Mouse (Mus musculus): ENCODE results near the gene Scand1. TPM values are rescaled to one million over a fixed set of nuclear protein-coding genes. Genes with fewer than 3 reads are reported as not detected.

Gene Scand1
- polyA plus RNA-seq, 1 experiment = 518 TPM

- Histone ChIP-seq H3K4me1 (ENCODE audit: control insufficient read depth, insufficient read depth, insufficient read length, low read length) (peaks cover 2% of the 10 kb centered on the region; the same call in 1 of the 2 replicates), H3K27ac (ENCODE audit: insufficient read depth, low read depth, low read length) (no peak overlapping the region), H3K36me3 (ENCODE audit: control insufficient read depth, insufficient read depth, low read length) (0 out of 2 replicates have a peak, but pooled peaks cover 1% of the 10 kb centered on the region), H3K27me3 (ENCODE audit: control insufficient read depth, insufficient read depth, low read length) (no peaks in the 10 kb centered on the region), H3K4me3 (ENCODE audit: low read depth, low read length) (no peak overlapping the region)
- 94% methylated on average over 5 of the region's 5 CpGs for WGBS
- TF ChIP-seq CTCF (IDR thresholded peaks at IDR 0.05; ENCODE audit: extremely low read depth, insufficient read length, insufficient replicate concordance, low read depth, low read length) (no peak), POLR2A (IDR thresholded peaks at IDR 0.05; ENCODE audit: low read depth, low read length) (no peak)
Observed at GRCm38 (mm10) chr2:156309948-156310347, 2.6 kb downstream of the Scand1 start.

GRCm38 (mm10) chr2:156307261-156307660 lies 5.2 kb downstream of the Scand1 start:
- H3K4me3 ChIP-seq (ENCODE audit: low read depth, low read length) = no peak overlapping the region
- peaks cover 14% of the 10 kb centered on the region for H3K36me3 ChIP-seq (ENCODE audit: control insufficient read depth, insufficient read depth, low read length)
- no peaks in the 10 kb centered on the region for H3K27me3 ChIP-seq (ENCODE audit: control insufficient read depth, insufficient read depth, low read length)
- 43% methylated on average over 5 of the region's 5 CpGs for WGBS
- no peak overlapping the region for H3K27ac ChIP-seq (ENCODE audit: insufficient read depth, low read depth, low read length)
- TF ChIP-seq POLR2A (IDR thresholded peaks at IDR 0.05; ENCODE audit: low read depth, low read length) = no peak
- TF ChIP-seq CTCF (IDR thresholded peaks at IDR 0.05; ENCODE audit: extremely low read depth, insufficient read length, insufficient replicate concordance, low read depth, low read length) = peak; percentile 24; the same call in 1 of the 2 replicates
- H3K4me1 ChIP-seq (ENCODE audit: control insufficient read depth, insufficient read depth, insufficient read length, low read length) = peaks cover 2% of the 10 kb centered on the region; the same call in 1 of the 2 replicates

- no peak overlapping the region for H3K4me3 ChIP-seq (ENCODE audit: low read depth, low read length)
- peaks cover 14% of the 10 kb centered on the region for H3K36me3 ChIP-seq (ENCODE audit: control insufficient read depth, insufficient read depth, low read length)
- 0 out of 2 replicates have a peak, but pooled peaks cover under 1% of the 10 kb centered on the region for H3K4me1 ChIP-seq (ENCODE audit: control insufficient read depth, insufficient read depth, insufficient read length, low read length)
- 79% methylated on average over 2 of the region's 2 CpGs for WGBS
- TF ChIP-seq POLR2A (IDR thresholded peaks at IDR 0.05; ENCODE audit: low read depth, low read length) = no peak
- peak; percentile 38; the same call in 1 of the 2 replicates for TF ChIP-seq CTCF (IDR thresholded peaks at IDR 0.05; ENCODE audit: extremely low read depth, insufficient read length, insufficient replicate concordance, low read depth, low read length)
- no peaks in the 10 kb centered on the region for H3K27me3 ChIP-seq (ENCODE audit: control insufficient read depth, insufficient read depth, low read length)
- no peak overlapping the region for H3K27ac ChIP-seq (ENCODE audit: insufficient read depth, low read depth, low read length)
Observed at GRCm38 (mm10) chr2:156305818-156306217, 6.7 kb downstream of the Scand1 start.

- peaks cover 14% of the 10 kb centered on the region for H3K36me3 ChIP-seq (ENCODE audit: control insufficient read depth, insufficient read depth, low read length)
- H3K27me3 ChIP-seq (ENCODE audit: control insufficient read depth, insufficient read depth, low read length) = no peaks in the 10 kb centered on the region
- H3K4me3 ChIP-seq (ENCODE audit: low read depth, low read length) = no peak overlapping the region
- H3K27ac ChIP-seq (ENCODE audit: insufficient read depth, low read depth, low read length) = no peak overlapping the region
- WGBS = 94% methylated on average over 4 of the region's 4 CpGs
- H3K4me1 ChIP-seq (ENCODE audit: control insufficient read depth, insufficient read depth, insufficient read length, low read length) = 0 out of 2 replicates have a peak, but pooled peaks cover 1% of the 10 kb centered on the region
- TF ChIP-seq CTCF (IDR thresholded peaks at IDR 0.05; ENCODE audit: extremely low read depth, insufficient read length, insufficient replicate concordance, low read depth, low read length) (no peak), POLR2A (IDR thresholded peaks at IDR 0.05; ENCODE audit: low read depth, low read length) (no peak)
Observed at GRCm38 (mm10) chr2:156304351-156304750, 8.2 kb downstream of the Scand1 start.

GRCm38 (mm10) chr2:156302063-156302462 lies 10.4 kb downstream of the Scand1 start:
- TF ChIP-seq POLR2A (IDR thresholded peaks at IDR 0.05; ENCODE audit: low read depth, low read length) (no peak), CTCF (IDR thresholded peaks at IDR 0.05; ENCODE audit: extremely low read depth, insufficient read length, insufficient replicate concordance, low read depth, low read length) (no peak)
- 83% methylated on average over 4 of the region's 4 CpGs for whole genome bisulfite sequencing
- Histone ChIP-seq H3K4me1 (ENCODE audit: control insufficient read depth, insufficient read depth, insufficient read length, low read length) (peaks cover 5% of the 10 kb centered on the region), H3K27me3 (ENCODE audit: control insufficient read depth, insufficient read depth, low read length) (no peaks in the 10 kb centered on the region), H3K27ac (ENCODE audit: insufficient read depth, low read depth, low read length) (no peak overlapping the region), H3K36me3 (ENCODE audit: control insufficient read depth, insufficient read depth, low read length) (peaks cover 16% of the 10 kb centered on the region), H3K4me3 (ENCODE audit: low read depth, low read length) (no peak overlapping the region)

- Histone ChIP-seq H3K36me3 (ENCODE audit: control insufficient read depth, insufficient read depth, low read length) (peaks cover 8% of the 10 kb centered on the region), H3K27me3 (ENCODE audit: control insufficient read depth, insufficient read depth, low read length) (no peaks in the 10 kb centered on the region), H3K4me1 (ENCODE audit: control insufficient read depth, insufficient read depth, insufficient read length, low read length) (peaks cover 22% of the 10 kb centered on the region), H3K4me3 (ENCODE audit: low read depth, low read length) (no peak overlapping the region), H3K27ac (ENCODE audit: insufficient read depth, low read depth, low read length) (no peak overlapping the region)
- WGBS = 81% methylated on average over 7 of the region's 7 CpGs
- TF ChIP-seq POLR2A (IDR thresholded peaks at IDR 0.05; ENCODE audit: low read depth, low read length) (no peak), CTCF (IDR thresholded peaks at IDR 0.05; ENCODE audit: extremely low read depth, insufficient read length, insufficient replicate concordance, low read depth, low read length) (no peak)
Observed at GRCm38 (mm10) chr2:156298458-156298857, 14.0 kb downstream of the Scand1 start.

GRCm38 (mm10) chr2:156297653-156298052 lies 14.9 kb downstream of the Scand1 start:
- 63% methylated on average over 3 of the region's 3 CpGs for WGBS
- no peak overlapping the region for H3K27ac ChIP-seq (ENCODE audit: insufficient read depth, low read depth, low read length)
- no peak for TF ChIP-seq CTCF (IDR thresholded peaks at IDR 0.05; ENCODE audit: extremely low read depth, insufficient read length, insufficient replicate concordance, low read depth, low read length)
- TF ChIP-seq POLR2A (IDR thresholded peaks at IDR 0.05; ENCODE audit: low read depth, low read length) = no peak
- H3K4me3 ChIP-seq (ENCODE audit: low read depth, low read length) = no peak overlapping the region
- peaks cover 22% of the 10 kb centered on the region for H3K4me1 ChIP-seq (ENCODE audit: control insufficient read depth, insufficient read depth, insufficient read length, low read length)
- no peaks in the 10 kb centered on the region for H3K27me3 ChIP-seq (ENCODE audit: control insufficient read depth, insufficient read depth, low read length)
- H3K36me3 ChIP-seq (ENCODE audit: control insufficient read depth, insufficient read depth, low read length) = peaks cover 3% of the 10 kb centered on the region

All from small intestine, adult 2 months (tissue).